Mouse (Mus musculus) lung, embryonic 14.5 days (tissue): ENCODE measurements around the gene Dbndd2. TPM values are rescaled to one million over a fixed set of nuclear protein-coding genes. Genes with fewer than 3 reads are reported as not detected.

Experiments
- ATAC-seq: fragments of 200-750 bp; cut with Nextera tagmentation; 2 replicates; pipeline ENCODE4 v1.8.0; 2017; ENCODE audit warnings: mild to moderate bottlenecking, moderate TSS enrichment, moderate library complexity; ENCODE audit not compliant: insufficient read depth
- DNase-seq: peaks from one replicate; pipeline ENCODE4 v3.0.0-alpha.2; 2015
- H3K27ac ChIP-seq: fragments of 300-500 bp; sonication (generic); 2 replicates; pipeline ENCODE4 v1.5.1; 2014; ENCODE audit warnings: low read depth, mild to moderate bottlenecking, moderate library complexity
- H3K27me3 ChIP-seq: fragments of 300-500 bp; sonication (generic); 2 replicates; pipeline ENCODE4 v1.6.1; 2014; ENCODE audit warnings: low read length, control low read depth; ENCODE audit not compliant: insufficient read depth
- H3K36me3 ChIP-seq: fragments of 300-500 bp; sonication (generic); 2 replicates; pipeline ENCODE4 v1.6.1; 2014; ENCODE audit warnings: control low read depth; ENCODE audit not compliant: insufficient read depth
- H3K4me1 ChIP-seq: fragments of 300-500 bp; sonication (generic); 2 replicates; pipeline ENCODE4 v1.6.1; 2014; ENCODE audit warnings: antibody characterized with exemption, control low read depth; ENCODE audit not compliant: insufficient read depth
- H3K4me2 ChIP-seq: fragments of 300-500 bp; sonication (generic); 2 replicates; pipeline ENCODE4 v1.6.1; 2014; ENCODE audit warnings: mild to moderate bottlenecking
- H3K4me3 ChIP-seq: fragments of 300-500 bp; sonication (generic); 2 replicates; pipeline ENCODE4 v1.5.1; 2014; ENCODE audit warnings: low read depth, low read length
- H3K9ac ChIP-seq: fragments of 300-500 bp; sonication (generic); 2 replicates; pipeline ENCODE4 v1.6.1; 2014
- H3K9me3 ChIP-seq: fragments of 300-500 bp; sonication (generic); 2 replicates; pipeline ENCODE4 v1.6.1; 2016; ENCODE audit warnings: low read depth, low read length, control low read depth
- CTCF ChIP-seq: IDR thresholded peaks from 2 replicates; pipeline ENCODE4 v1.5.1; 2016; ENCODE audit warnings: antibody characterized with exemption, low read depth
- WGBS: fragments of 180-500 bp; shearing (Covaris S2); extraction: QIAGEN DNeasy Blood & Tissue Kit; methylation state at CpG from one replicate; pipeline ENCODE4 v1.1.7; 2014; 5-methylcytosine and 5-hydroxymethylcytosine counted together
- polyA plus RNA-seq: library from polyadenylated mRNA; unstranded; fragments of >200 nt; fragmentation: Nextera tagmentation; extraction: Ambion mirVana; gene quantifications from 2 replicates; pipeline ENCODE4 v1.2.1, GENCODE M21; 2014

Gene Dbndd2
- polyA plus RNA-seq, 1 experiment from 2014 or later: 4.4 TPM

GRCm38 (mm10) chr2:164453887-164454500 is 31.9 kb upstream of the Dbndd2 start:
- ATAC-seq (no peak), DNase-seq (no peak)
- Histone ChIP-seq H3K4me3 (no peak overlapping the region), H3K4me2 (no peak overlapping the region), H3K9ac (no peak overlapping the region), H3K4me1 (peaks cover 32% of the 10 kb centered on the region), H3K9me3 (no peaks in the 10 kb centered on the region), H3K27me3 (no peaks in the 10 kb centered on the region), H3K27ac (no peak overlapping the region), H3K36me3 (no peaks in the 10 kb centered on the region)
- TF ChIP-seq CTCF: no peak
- WGBS: 62% methylated on average over 7 of the region's 7 CpGs

GRCm38 (mm10) chr2:164454846-164455245 is 31.1 kb upstream of the Dbndd2 start:
- ATAC-seq: 0 out of 2 replicates have a peak, but pooled peaks have one; percentile 16
- no peak overlapping the region for H3K4me3 ChIP-seq
- no peaks in the 10 kb centered on the region for H3K36me3 ChIP-seq
- peak; percentile 83 for DNase-seq
- H3K27me3 ChIP-seq: no peaks in the 10 kb centered on the region
- no peaks in the 10 kb centered on the region for H3K9me3 ChIP-seq
- peak overlapping the region; percentile 30; the same call in 1 of the 2 replicates for H3K27ac ChIP-seq
- TF ChIP-seq CTCF: no peak
- no peak overlapping the region for H3K9ac ChIP-seq
- peaks cover 29% of the 10 kb centered on the region for H3K4me1 ChIP-seq
- 47% methylated on average over 10 of the region's 10 CpGs for WGBS
- H3K4me2 ChIP-seq: no peak overlapping the region

- Histone ChIP-seq H3K4me2 (no peak overlapping the region), H3K9ac (no peak overlapping the region), H3K27ac (0 out of 2 replicates have a peak overlapping the region, but pooled peaks have one; percentile 0), H3K27me3 (no peaks in the 10 kb centered on the region), H3K36me3 (no peaks in the 10 kb centered on the region), H3K9me3 (no peaks in the 10 kb centered on the region), H3K4me1 (peaks cover 29% of the 10 kb centered on the region), H3K4me3 (no peak overlapping the region)
- DNase-seq: no peak
- TF ChIP-seq CTCF: no peak
- 65% methylated on average over 6 of the region's 6 CpGs for WGBS
- ATAC-seq: no peak
These were observed 30.3 kb upstream of the Dbndd2 start for GRCm38 (mm10) chr2:164455421-164456190.

GRCm38 (mm10) chr2:164456413-164456812 is 29.5 kb upstream of the Dbndd2 start:
- DNase-seq (no peak), ATAC-seq (no peak)
- Histone ChIP-seq H3K9ac (no peak overlapping the region), H3K9me3 (no peaks in the 10 kb centered on the region), H3K27me3 (no peaks in the 10 kb centered on the region), H3K4me2 (peak overlapping the region; percentile 38; the same call in 1 of the 2 replicates), H3K4me3 (no peak overlapping the region), H3K27ac (peak overlapping the region; percentile 87), H3K36me3 (no peaks in the 10 kb centered on the region), H3K4me1 (peaks cover 29% of the 10 kb centered on the region)
- 57% methylated on average over 1 of the region's 1 CpGs for WGBS
- TF ChIP-seq CTCF: no peak

GRCm38 (mm10) chr2:164456864-164457300 is 29.0 kb upstream of the Dbndd2 start, which contains the start of gene Sys1:
TSS of gene Sys1 (plus strand) at chr2:164456964.
- H3K9me3 ChIP-seq: no peaks in the 10 kb centered on the region
- peak; percentile 52 for DNase-seq
- TF ChIP-seq CTCF: peak; percentile 30; the same call in 1 of the 2 replicates
- no peaks in the 10 kb centered on the region for H3K36me3 ChIP-seq
- H3K9ac ChIP-seq: 0 out of 2 replicates have a peak within 1 kb of the TSS, but pooled peaks have one; percentile 21
- 0 out of 2 replicates have a peak within 1 kb of the TSS, but pooled peaks have one; percentile 10 for H3K4me3 ChIP-seq
- peak within 1 kb of the TSS; percentile 38 for H3K4me2 ChIP-seq
- H3K27ac ChIP-seq: peak within 1 kb of the TSS; percentile 87
- no peaks in the 10 kb centered on the region for H3K27me3 ChIP-seq
- 2% methylated on average over 7 of the region's 7 CpGs for WGBS
- ATAC-seq: no peak
- H3K4me1 ChIP-seq: peaks cover 25% of the 10 kb centered on the region

- DNase-seq (peak; percentile 84), ATAC-seq (no peak)
- Histone ChIP-seq H3K4me3 (no peak overlapping the region), H3K9ac (no peak overlapping the region), H3K4me2 (0 out of 2 replicates have a peak overlapping the region, but pooled peaks have one; percentile 18), H3K9me3 (no peaks in the 10 kb centered on the region), H3K27me3 (no peaks in the 10 kb centered on the region), H3K27ac (peak overlapping the region; percentile 87), H3K4me1 (peaks cover 15% of the 10 kb centered on the region), H3K36me3 (peaks cover 1% of the 10 kb centered on the region; the same call in 1 of the 2 replicates)
- 39% methylated on average over 7 of the region's 7 CpGs for WGBS
- TF ChIP-seq CTCF: no peak
These were observed 28.0 kb upstream of the Dbndd2 start for GRCm38 (mm10) chr2:164457942-164458341.

GRCm38 (mm10) chr2:164458535-164458934 is 27.4 kb upstream of the Dbndd2 start:
- Histone ChIP-seq H3K9ac (no peak overlapping the region), H3K4me1 (peaks cover 12% of the 10 kb centered on the region), H3K4me2 (no peak overlapping the region), H3K27ac (peak overlapping the region; percentile 68), H3K36me3 (peaks cover 7% of the 10 kb centered on the region; the same call in 1 of the 2 replicates), H3K9me3 (no peaks in the 10 kb centered on the region), H3K4me3 (no peak overlapping the region), H3K27me3 (no peaks in the 10 kb centered on the region)
- TF ChIP-seq CTCF: no peak
- DNase-seq (no peak), ATAC-seq (no peak)
- 65% methylated on average over 8 of the region's 8 CpGs for WGBS
